Mouse (Mus musculus): ENCODE measurements around the gene Aebp2.
"Not testable (repeated sequence)": the region's sequence is repeated elsewhere in the genome, so short reads cannot be mapped to it uniquely, and the experiment has no call there.

Aebp2 gene

GRCm38 (mm10) chr6:140651923-140652322 is 29.5 kb downstream of the Aebp2 start:
- no peak for DNase-seq (ENCODE audit: low spot score in 2 of 2)

DNA sequence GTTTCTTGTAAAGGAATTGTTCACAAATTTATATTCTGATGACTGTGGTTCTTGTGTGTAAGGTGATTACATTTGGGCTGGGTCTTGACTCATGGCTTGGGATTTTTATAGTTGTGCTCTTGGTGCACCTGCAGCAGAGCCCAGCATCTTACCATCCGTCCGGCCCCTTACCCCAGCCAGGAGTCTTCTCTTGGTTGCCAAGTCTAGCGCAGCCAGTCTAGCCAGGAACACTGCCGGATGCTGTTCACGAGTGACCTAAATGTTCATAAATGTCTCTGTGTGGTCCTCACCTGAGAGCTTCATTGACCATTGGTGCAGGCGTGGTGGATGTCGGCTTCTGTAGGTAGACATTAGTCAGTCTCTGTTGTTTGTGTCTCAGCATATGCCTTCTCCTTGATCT is 33.0 kb downstream of the Aebp2 start:
- no peak for DNase-seq (ENCODE audit: low spot score in 2 of 2)

- DNase-seq (ENCODE audit: low spot score in 2 of 2), result no peak
These were observed 34.5 kb downstream of the Aebp2 start for GRCm38 (mm10) chr6:140656991-140657390.

DNA sequence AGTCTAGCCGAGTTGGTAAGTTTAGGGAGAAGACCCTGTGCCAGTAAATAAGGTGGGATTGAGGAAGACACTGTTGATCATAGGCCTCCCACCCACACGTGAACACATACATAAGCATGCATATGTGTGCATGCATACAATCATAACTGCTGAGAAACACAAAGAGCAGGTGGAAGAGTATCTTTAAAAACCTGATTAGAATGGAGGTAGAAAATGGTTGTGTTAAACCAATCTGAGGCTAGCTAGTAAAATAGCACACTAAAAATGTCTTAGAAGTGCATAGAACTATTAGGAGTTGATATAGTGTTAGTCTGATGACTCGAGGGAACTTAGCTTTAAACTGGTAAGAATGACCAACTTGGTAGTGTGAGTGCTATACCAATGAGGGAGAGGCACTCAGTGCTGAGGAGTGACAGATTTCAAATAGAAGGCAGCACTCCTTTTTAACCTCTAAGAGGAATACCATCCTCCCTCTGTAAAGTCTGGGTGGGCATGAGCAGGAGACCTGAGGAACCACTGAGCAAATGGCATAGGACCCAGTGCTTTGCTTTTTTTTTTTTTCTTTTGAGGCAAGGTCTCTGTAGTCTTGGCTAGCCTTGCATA is 35.6 kb downstream of the Aebp2 start:
- DNase-seq (ENCODE audit: low spot score in 2 of 2), result no peak

- DNase-seq (ENCODE audit: low spot score in 2 of 2), result no peak
These were observed 38.6 kb downstream of the Aebp2 start for GRCm38 (mm10) chr6:140661111-140661510.

GRCm38 (mm10) chr6:140661777-140662176 is 39.3 kb downstream of the Aebp2 start:
- DNase-seq (ENCODE audit: low spot score in 2 of 2), result no peak

DNA sequence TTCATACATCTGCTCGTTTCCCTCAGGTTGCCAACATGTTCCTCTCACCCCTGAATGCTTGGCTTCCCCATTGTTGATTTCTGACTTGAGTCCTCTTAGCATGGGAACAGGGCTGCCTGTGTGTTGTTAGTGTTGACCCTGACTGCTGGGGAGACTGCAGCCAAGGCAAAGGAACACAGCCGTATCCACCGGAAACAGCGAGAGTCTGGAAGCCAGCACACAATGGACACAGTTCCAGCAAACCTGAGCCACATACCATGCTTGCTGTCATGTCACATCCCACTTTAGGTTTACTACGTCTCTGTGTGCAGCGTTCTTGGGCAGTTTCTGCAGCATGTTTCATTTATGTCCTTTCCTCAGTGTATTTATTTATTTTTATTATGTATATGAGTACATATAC is 39.8 kb downstream of the Aebp2 start:
- no peak for DNase-seq (ENCODE audit: low spot score in 2 of 2)

DNA sequence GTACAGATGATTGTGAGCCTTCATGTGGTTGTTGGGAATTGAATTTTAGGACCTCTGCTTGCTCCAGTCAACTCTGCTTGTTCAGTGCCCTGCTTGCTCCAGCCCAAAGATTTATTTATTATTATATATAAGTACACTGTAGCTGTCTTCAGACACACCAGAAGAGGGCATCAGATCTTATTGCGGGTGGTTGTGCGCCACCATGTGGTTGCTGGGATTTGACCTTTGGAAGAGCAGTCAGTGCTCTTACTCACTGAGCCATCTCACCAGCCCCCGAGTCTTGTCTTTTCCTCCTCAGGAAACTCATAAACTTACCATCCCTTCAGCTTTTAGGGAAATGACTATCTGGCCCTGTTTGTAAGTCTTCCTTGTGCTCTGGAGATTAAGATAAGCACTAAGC is 40.2 kb downstream of the Aebp2 start:
- not testable (repeated sequence) for DNase-seq (ENCODE audit: low spot score in 2 of 2)

GRCm38 (mm10) chr6:140664611-140665010 is 42.1 kb downstream of the Aebp2 start:
- DNase-seq (ENCODE audit: low spot score in 2 of 2), result no peak

GRCm38 (mm10) chr6:140666486-140667240 is 44.2 kb downstream of the Aebp2 start:
- DNase-seq (ENCODE audit: low spot score in 2 of 2), result no peak

DNA sequence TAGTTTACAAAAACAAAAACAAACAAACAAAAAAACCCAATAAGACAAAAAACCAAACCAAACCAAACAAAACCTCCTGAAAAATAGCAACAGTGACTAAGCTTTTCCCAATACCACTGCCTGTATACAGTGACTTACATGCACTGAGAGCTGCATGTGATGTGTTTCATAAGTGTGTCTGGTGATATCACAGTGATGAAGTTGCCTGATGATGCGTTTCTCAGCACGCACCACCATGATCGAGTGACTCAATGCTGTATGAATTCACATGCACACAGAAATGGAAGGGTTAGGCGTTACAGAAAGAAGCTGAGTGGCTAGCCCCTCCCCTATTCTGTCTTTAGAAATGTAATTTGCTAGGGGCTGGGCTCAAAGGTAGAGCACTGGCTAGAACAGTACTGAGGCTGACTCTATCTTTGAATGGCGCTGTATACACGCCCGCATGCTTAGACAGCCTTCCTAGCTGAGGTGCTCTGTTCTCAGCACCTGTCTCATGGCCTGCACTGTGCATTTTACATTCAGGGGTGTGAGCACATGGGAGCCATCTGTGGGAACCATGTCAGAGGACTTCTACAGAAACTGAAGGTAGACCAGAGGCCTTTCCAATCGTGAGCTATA is 44.9 kb downstream of the Aebp2 start:
- no peak for DNase-seq (ENCODE audit: low spot score in 2 of 2)

DNA sequence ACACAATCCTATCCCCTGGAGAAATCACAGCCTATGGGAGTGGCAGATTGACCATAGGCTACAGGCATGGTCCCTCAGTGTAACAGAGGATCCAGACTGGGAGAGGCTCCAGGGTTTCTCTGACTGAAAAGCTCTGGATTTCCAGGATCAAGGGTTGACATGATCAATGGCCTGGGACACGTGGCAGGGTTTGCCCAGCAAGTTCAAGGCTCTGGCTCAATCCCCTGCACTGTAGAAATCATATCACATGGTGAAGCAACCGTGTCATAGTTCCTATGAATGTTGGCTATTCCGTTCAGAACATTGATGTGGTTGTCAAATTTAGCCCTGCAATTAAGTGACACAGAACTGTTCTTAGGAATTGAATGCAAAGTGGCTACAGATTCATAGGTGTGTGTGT is 52.0 kb downstream of the Aebp2 start:
- no peak for DNase-seq (ENCODE audit: low spot score in 2 of 2)

DNA sequence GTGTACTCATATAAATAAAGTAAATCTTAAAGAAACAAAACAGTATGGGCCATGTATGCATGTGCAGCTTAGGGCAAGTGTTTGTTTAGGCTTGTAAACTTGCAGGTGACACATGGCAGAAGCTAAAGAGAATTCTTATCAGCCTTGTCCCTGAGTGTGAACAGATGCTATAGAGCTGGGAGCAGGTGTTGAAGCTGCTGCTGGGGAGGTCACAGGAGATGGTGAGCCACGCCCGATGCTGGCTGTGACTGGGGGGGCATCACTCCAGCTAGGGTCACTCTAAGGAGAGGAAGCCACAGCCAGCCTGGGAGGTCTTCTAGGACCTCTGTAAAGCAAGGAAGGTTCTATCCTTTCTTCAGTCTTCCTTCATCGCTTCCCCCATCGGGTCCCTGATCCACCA is 53.6 kb downstream of the Aebp2 start:
- no peak for DNase-seq (ENCODE audit: low spot score in 2 of 2)

DNA sequence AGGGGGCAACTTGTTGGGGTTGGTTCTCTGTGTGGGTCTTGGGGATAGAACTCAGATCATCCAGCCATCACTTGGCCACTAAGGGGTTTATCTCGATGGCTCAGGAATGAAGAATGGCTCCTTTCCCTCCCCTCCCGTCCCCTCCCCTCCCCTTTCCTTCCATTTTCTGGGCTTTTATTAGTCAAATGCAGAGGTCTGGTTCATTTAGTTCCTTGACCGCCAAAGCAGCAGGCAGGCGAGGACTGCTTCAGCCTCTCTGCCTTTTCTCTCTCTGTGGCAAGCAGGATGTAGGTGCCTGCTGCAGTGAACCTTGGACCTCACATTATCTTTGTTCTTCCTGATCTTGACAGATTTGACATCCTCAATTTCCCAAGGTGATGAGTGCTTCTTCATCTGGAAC is 54.6 kb downstream of the Aebp2 start:
- no peak for DNase-seq (ENCODE audit: low spot score in 2 of 2)

DNA sequence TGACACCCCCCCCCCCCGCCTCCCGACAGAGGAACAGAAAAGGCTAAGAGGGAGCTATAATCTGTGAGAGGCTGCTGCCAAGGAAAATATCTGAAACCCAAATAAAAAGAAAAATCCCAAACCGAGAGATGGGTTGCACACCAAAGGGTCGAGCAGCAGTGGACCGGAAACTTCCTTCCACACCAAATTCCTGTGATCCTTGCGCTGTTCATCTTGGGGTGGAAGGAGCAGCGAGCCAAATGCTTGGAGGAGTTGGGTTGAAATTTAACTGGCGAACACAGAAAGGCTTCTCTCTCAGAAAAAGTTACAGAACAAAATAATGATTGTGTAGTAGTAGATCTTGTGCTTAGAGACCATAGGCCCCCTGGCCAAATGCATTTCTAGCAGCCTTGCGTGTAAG is 55.5 kb downstream of the Aebp2 start:
- no peak for DNase-seq (ENCODE audit: low spot score in 2 of 2)

GRCm38 (mm10) chr6:140678658-140679271 is 56.3 kb downstream of the Aebp2 start:
- DNase-seq (ENCODE audit: low spot score in 2 of 2), result no peak

DNA sequence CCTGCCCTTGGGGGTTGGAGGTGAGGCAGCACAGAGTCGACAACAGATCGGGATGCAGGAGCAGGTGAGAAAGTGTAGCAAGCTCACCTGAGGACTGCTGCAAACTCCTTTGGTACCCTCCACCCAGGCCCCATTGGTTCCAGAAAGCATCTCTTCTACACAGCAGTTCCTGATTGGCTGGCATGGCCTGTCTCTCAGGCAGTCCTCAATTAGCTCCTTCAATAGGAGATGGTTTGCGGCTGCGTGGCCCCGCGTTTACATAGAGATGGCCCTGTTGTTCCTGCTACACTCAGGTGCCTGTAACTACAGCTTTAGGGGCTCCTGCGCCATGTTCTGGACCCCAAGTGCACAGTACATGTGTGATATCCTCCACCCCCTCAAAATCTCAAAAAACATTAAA is 58.2 kb downstream of the Aebp2 start:
- no peak for DNase-seq (ENCODE audit: low spot score in 2 of 2)

- no peak for DNase-seq (ENCODE audit: low spot score in 2 of 2)
These were observed 60.4 kb downstream of the Aebp2 start for GRCm38 (mm10) chr6:140682829-140683228.

DNA sequence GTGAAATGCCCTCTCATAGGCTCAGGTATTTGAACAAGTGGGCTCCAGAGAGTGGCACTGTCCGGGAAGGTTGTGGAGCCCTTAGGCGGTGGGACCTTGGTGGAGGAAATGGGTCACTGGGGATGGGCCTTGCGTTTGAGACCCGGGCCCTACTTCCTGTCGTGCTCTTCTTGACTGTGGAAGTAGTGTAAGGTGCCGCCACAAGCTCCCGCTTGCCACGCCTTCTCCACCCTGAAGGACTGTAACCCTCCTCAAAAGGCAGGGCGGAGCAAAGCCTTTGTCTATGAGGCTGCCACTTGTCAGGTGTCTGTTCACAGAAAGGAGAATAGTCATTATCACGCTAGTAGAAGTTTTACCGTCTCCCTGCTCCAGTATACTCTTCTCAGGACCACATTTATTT is 61.9 kb downstream of the Aebp2 start:
- DNase-seq (ENCODE audit: low spot score in 2 of 2), result no peak

- no peak for DNase-seq (ENCODE audit: low spot score in 2 of 2)
These were observed 67.3 kb downstream of the Aebp2 start for GRCm38 (mm10) chr6:140689617-140690404.

- DNase-seq (ENCODE audit: low spot score in 2 of 2), result no peak
These were observed 69.7 kb downstream of the Aebp2 start for GRCm38 (mm10) chr6:140692160-140692559.

All from spleen, postnatal 14 days (tissue).